Mouse (Mus musculus): ENCODE data around the gene Nfe2l1. TPM values are rescaled to one million over a fixed set of nuclear protein-coding genes. Genes with fewer than 3 reads are reported as not detected.
A peak's percentile ranks its signal among the peaks of the same experiment; 100 is the strongest.
"Not testable (repeated sequence)": the region's sequence is repeated elsewhere in the genome, so short reads cannot be mapped to it uniquely, and the experiment has no call there.

Gene Nfe2l1
- total RNA-seq, 2 experiments from 2014 or later = 22.2 to 47.5 TPM

GRCm38 (mm10) chr11:96823880-96824782 is 5.6 kb downstream of the Nfe2l1 start:
- peak; percentile 97 for ATAC-seq (replicated peaks; ENCODE audit: low FRiP score, low TSS enrichment, poor library complexity, severe bottlenecking)

- no peak for ATAC-seq (replicated peaks; ENCODE audit: low FRiP score, low TSS enrichment, poor library complexity, severe bottlenecking)
Observed at GRCm38 (mm10) chr11:96823471-96823837, 6.3 kb downstream of the Nfe2l1 start.

DNA sequence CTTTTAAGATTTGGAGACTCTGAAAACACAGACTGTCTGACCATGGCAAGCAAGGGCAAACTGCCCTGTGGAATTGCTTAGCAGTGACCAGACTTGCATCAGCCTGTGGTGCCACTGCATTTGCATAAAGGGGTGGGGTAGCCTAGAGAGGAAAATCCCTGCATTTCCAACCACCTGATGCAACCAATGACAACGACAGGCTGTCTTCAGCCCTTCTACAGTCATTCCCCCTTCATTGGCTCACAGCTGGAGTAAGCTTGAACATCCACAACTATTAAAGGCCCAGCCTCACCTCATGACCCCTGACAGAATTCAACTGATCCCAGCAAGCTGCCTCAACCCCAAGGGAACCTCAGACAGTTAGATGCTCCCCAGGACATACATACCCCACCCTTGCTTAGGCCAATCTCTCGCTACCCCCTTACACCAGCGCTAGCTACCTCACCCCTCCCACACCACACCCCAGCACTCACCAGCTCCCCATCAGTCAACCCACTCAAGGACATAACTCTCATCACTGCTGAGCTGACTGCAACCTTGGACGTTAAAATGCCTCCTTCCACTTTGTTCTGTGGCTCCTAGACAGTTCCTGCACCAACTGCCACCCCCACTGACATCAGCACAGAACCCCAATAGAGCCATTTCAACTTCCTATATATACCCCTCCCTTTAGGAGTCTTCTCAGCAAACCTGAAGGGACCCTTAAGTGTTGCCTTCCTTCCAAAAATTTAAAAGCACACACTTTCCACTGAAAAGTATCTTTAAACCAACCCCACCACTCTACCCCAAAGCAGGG is 6.9 kb downstream of the Nfe2l1 start:
- no peak for ATAC-seq (replicated peaks; ENCODE audit: low FRiP score, low TSS enrichment, poor library complexity, severe bottlenecking)

DNA sequence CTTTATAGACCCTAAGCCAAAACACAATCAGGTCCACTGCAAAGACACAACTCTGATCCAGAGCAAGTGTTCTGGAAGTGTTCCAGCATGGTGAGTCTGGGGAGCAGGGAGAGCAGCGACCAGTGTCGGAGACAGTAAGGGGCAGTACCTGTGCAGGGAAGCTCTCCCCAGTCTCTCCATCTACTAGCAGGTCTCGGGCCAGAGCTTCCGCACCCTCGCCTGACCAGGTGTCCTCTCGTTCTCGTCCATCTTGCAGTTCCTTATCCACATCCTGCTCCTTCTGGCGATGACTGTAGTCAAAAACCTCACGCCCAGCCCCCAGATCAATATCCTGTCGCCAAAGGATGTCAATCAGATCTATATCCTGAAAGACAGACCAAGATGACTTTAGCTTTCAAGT is 7.8 kb downstream of the Nfe2l1 start:
- no peak for ATAC-seq (replicated peaks; ENCODE audit: low FRiP score, low TSS enrichment, poor library complexity, severe bottlenecking)

- no peak for ATAC-seq (replicated peaks; ENCODE audit: low FRiP score, low TSS enrichment, poor library complexity, severe bottlenecking)
Observed at GRCm38 (mm10) chr11:96818128-96818710, 11.5 kb downstream of the Nfe2l1 start.

DNA sequence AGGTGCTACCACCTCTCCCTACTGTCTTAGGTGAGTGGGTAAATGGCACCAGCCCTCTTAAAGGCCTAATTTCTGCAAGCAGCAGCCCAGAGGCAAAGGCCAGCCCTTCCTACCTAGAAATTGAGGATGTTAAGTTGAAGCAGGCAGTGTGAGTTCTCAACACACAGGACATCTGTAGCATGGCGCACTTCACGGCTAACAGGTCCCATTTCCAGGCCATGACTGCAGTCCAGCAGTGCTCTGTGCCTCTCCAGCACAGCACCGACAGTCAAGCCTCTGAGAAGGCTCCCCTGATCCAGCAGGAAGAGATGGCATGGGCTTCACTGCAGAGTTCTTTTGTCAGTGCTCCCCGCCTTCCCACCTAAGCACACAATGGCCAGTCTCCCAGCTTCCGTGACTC is 12.8 kb downstream of the Nfe2l1 start:
- no peak for ATAC-seq (replicated peaks; ENCODE audit: low FRiP score, low TSS enrichment, poor library complexity, severe bottlenecking)

- no peak for ATAC-seq (replicated peaks; ENCODE audit: low FRiP score, low TSS enrichment, poor library complexity, severe bottlenecking)
Observed at GRCm38 (mm10) chr11:96816494-96816893, 13.3 kb downstream of the Nfe2l1 start.

DNA sequence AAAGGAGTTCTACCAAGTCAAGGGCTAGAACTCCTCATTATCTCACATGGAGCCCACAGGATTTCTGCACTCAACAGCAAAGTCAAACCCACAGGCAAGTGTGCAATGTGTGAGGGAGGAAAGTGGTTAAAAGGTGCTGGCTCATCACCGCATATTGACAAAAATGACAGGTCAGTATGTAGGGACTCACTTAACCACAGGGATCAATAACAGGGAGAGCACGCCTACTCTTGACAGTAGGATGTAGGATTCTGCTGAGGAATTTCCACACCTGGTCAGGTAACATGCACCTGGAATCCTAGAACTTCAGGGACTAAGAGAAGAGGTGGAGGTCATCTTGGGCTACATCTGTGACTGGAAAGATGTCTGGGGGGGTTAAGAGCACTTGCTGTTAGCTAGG is 13.9 kb downstream of the Nfe2l1 start:
- ATAC-seq (replicated peaks; ENCODE audit: low FRiP score, low TSS enrichment, poor library complexity, severe bottlenecking) = no peak

GRCm38 (mm10) chr11:96814443-96814842 is 15.3 kb downstream of the Nfe2l1 start:
- ATAC-seq (replicated peaks; ENCODE audit: low FRiP score, low TSS enrichment, poor library complexity, severe bottlenecking) = no peak

DNA sequence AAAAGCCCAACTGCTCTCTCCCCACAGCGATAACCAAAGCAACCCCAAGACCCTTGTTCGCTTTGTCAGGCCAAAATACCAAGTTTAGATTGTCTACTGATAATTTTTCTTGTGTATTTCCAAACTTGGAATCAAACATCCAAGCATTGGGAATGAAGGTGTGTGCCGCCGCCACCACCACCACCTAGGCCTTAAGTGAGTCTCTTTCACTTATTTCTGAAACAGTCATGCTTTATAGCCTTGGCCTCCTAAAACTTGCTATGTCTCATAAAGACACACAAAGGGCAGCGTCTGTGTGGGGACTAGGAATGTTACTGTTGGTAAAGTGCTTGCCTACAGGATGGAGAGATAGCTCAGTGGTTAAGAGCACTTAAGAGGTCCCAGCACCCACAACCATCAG is 15.8 kb downstream of the Nfe2l1 start:
- ATAC-seq (replicated peaks; ENCODE audit: low FRiP score, low TSS enrichment, poor library complexity, severe bottlenecking) = no peak

- no peak for ATAC-seq (replicated peaks; ENCODE audit: low FRiP score, low TSS enrichment, poor library complexity, severe bottlenecking)
Observed at GRCm38 (mm10) chr11:96813455-96813854, 16.3 kb downstream of the Nfe2l1 start.

DNA sequence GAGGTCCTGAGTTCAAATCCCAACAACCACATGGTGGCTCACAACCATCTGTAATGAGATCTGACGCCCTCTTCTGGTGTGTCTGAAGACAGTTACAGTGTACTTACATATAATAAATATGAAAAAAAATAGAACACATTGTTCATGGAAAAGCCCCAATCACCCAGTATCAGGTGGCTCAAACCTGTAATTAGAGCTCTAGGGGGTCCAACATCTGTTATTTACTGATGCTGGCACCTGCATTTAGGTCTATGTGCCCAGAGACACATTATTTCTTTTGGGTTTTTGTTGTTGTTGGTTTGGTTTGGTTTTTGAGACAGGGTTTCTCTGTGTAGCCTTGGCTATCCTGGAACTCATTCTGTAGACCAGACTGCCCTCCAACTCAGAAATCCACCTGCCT is 18.6 kb downstream of the Nfe2l1 start:
- not testable (repeated sequence) for ATAC-seq (replicated peaks; ENCODE audit: low FRiP score, low TSS enrichment, poor library complexity, severe bottlenecking)

DNA sequence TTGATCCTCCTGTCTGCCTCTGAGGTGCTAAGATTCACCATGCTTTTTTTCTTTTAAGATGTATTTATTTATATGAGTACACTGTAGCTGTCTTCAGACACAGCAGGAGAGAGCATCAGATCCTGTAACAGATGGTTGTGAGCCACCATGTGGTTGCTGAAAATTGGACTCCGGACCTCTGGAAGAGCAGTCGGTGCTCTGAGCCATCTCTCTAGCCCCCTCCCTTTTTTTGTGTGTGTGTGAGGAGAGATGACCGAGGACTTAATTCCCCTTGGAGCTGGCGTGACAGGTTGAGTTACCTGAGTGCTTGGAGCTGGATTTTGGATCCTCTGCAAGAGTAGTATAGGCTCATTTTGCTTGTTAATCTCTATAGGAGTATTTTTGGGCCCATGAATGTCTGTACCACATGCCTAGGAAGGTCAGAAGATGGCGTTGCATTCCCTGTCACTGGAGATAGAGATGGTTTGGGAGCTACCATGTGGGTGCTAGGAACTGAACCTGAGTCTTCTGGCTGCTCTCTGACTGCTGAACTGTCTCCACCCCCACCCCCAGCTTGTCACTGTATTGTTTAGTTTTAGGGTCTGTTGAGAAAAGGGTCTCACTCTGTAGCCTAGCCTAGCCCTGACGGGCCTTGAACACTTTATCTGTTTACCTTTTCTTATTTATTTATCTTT is 20.1 kb downstream of the Nfe2l1 start:
- no peak for ATAC-seq (replicated peaks; ENCODE audit: low FRiP score, low TSS enrichment, poor library complexity, severe bottlenecking)

GRCm38 (mm10) chr11:96808066-96808465 is 21.7 kb downstream of the Nfe2l1 start:
- peak; percentile 87 for ATAC-seq (replicated peaks; ENCODE audit: low FRiP score, low TSS enrichment, poor library complexity, severe bottlenecking)

DNA sequence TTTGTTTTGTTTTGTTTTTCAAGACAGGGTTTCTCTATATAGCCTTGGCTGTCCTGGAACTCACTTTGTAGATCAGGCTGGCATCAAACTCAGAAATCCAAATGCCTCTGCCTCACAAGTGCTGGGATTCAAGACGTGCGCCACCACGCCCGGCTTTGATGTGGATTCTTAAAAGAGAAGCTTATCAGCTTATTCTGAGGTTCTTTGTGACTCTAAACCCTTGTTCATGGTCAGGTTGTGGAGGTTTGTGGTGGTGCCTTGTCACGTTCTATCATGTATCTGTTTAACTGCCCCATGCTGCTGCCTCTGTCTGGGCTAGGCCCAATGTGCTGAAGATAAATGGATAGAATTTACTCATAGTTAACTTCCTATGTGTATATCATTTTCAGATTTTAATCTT is 24.2 kb downstream of the Nfe2l1 start:
- no peak for ATAC-seq (replicated peaks; ENCODE audit: low FRiP score, low TSS enrichment, poor library complexity, severe bottlenecking)

GRCm38 (mm10) chr11:96799511-96799910 is 30.3 kb downstream of the Nfe2l1 start:
- ATAC-seq (replicated peaks; ENCODE audit: low FRiP score, low TSS enrichment, poor library complexity, severe bottlenecking) = no peak

DNA sequence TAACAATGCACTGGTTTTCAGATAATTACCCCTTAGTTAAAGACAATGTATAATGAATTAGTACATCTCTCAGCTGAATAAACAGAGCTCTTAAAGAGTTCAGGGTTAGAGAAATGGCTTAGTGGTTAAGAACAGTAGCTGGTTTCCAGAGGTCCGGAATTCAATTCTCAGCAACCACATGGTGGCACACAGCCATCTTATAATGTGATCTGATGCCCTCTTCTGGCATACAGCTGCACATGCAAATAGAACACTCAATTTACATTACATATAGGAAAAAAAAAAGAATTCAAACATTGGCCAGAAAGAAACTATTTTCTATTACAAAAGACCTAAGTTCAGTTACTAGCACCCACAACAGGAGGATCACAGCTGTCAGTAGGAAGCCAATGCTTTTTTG is 33.2 kb downstream of the Nfe2l1 start:
- no peak for ATAC-seq (replicated peaks; ENCODE audit: low FRiP score, low TSS enrichment, poor library complexity, severe bottlenecking)

GRCm38 (mm10) chr11:96796081-96796480 is 33.7 kb downstream of the Nfe2l1 start:
- ATAC-seq (replicated peaks; ENCODE audit: low FRiP score, low TSS enrichment, poor library complexity, severe bottlenecking) = no peak

DNA sequence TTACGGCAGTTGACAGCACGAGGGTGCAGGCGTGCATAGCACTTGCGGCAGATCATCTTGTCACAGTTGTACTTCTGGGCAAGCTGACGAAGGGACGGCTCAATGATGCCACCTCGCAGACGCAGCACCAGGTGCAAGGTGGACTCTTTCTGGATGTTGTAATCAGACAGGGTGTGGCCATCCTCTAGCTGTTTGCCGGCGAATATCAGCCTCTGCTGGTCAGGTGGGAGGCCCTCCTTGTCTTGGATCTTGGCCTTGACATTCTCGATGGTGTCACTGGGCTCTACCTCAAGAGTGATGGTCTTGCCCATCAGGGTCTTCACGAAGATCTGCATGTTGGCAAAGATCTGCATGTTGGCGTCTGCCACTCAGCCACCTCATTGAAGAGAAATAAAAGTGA is 34.3 kb downstream of the Nfe2l1 start:
- ATAC-seq (replicated peaks; ENCODE audit: low FRiP score, low TSS enrichment, poor library complexity, severe bottlenecking) = no peak

GRCm38 (mm10) chr11:96790681-96791080 is 39.1 kb downstream of the Nfe2l1 start:
- no peak for ATAC-seq (replicated peaks; ENCODE audit: low FRiP score, low TSS enrichment, poor library complexity, severe bottlenecking)
